Mouse (Mus musculus) midbrain, embryonic 16.5 days (tissue): ENCODE data around the gene Galntl6. TPM values are rescaled to one million over a fixed set of nuclear protein-coding genes. Genes with fewer than 3 reads are reported as not detected.

ENCODE experiments used
- ATAC-seq: fragments of 200-750 bp; cut with Nextera tagmentation; 2 replicates; pipeline ENCODE4 v1.8.0; 2017; ENCODE audit warnings: moderate TSS enrichment
- H3K27ac ChIP-seq: fragments of 300-500 bp; sonication (generic); 2 replicates; pipeline ENCODE4 v1.5.1; 2014; ENCODE audit warnings: mild to moderate bottlenecking, low read length, mixed read lengths
- H3K27me3 ChIP-seq: fragments of 300-500 bp; sonication (generic); 2 replicates; pipeline ENCODE4 v1.6.1; 2014; ENCODE audit warnings: low read depth, low read length, mixed read lengths; ENCODE audit not compliant: control insufficient read depth, insufficient read depth
- H3K36me3 ChIP-seq: fragments of 300-500 bp; sonication (generic); 2 replicates; pipeline ENCODE4 v1.6.1; 2014; ENCODE audit warnings: mild to moderate bottlenecking, low read length, moderate library complexity, mixed read lengths; ENCODE audit not compliant: control insufficient read depth, insufficient read depth
- H3K4me1 ChIP-seq: fragments of 300-500 bp; sonication (generic); 2 replicates; pipeline ENCODE4 v1.6.1; 2014; ENCODE audit warnings: mild to moderate bottlenecking, low read length, mixed read lengths; ENCODE audit not compliant: control insufficient read depth, insufficient read depth
- H3K4me2 ChIP-seq: fragments of 300-500 bp; sonication (generic); 2 replicates; pipeline ENCODE4 v1.6.1; 2014; ENCODE audit warnings: mild to moderate bottlenecking, low read length, mixed read lengths
- H3K4me3 ChIP-seq: fragments of 300-500 bp; sonication (generic); 2 replicates; pipeline ENCODE4 v1.5.1; 2014; ENCODE audit warnings: low read depth, mild to moderate bottlenecking, low read length, moderate library complexity, mixed read lengths
- H3K9ac ChIP-seq: fragments of 300-500 bp; sonication (generic); 2 replicates; pipeline ENCODE4 v1.6.1; 2014; ENCODE audit warnings: low read depth, low read length, mixed read lengths
- H3K9me3 ChIP-seq: fragments of 300-500 bp; sonication (generic); replicated peaks from 2 replicates; pipeline ENCODE4 v1.6.1; 2014; ENCODE audit warnings: mild to moderate bottlenecking, low read length, mixed read lengths; ENCODE audit not compliant: control insufficient read depth, poor library complexity, severe bottlenecking
- WGBS: fragments of 180-500 bp; shearing (Covaris S2); extraction: QIAGEN DNeasy Blood & Tissue Kit; methylation state at CpG from one replicate; pipeline ENCODE4 v1.1.7; 2014; 5-methylcytosine and 5-hydroxymethylcytosine counted together
- polyA plus RNA-seq: library from polyadenylated mRNA; unstranded; fragments of >200 nt; fragmentation: Nextera tagmentation; extraction: Ambion mirVana; gene quantifications from 2 replicates; pipeline ENCODE4 v1.2.1, GENCODE M21; 2015

Gene Galntl6
- polyA plus RNA-seq, 1 experiment from 2014 or later, result 18.4 TPM

GRCm38 (mm10) chr8:58895960-58896359, 16.5 kb downstream of the Galntl6 start:
- Histone ChIP-seq H3K27me3 (no peaks in the 10 kb centered on the region), H3K36me3 (no peaks in the 10 kb centered on the region), H3K4me1 (no peaks in the 10 kb centered on the region), H3K9me3 (no peaks in the 10 kb centered on the region), H3K9ac (no peak overlapping the region), H3K27ac (no peak overlapping the region), H3K4me3 (no peak overlapping the region), H3K4me2 (no peak overlapping the region)
- 37% methylated on average over 6 of the region's 6 CpGs for WGBS
- peak; percentile 54; the same call in 1 of the 2 replicates for ATAC-seq

- Histone ChIP-seq H3K4me2 (no peak overlapping the region), H3K27ac (no peak overlapping the region), H3K36me3 (no peaks in the 10 kb centered on the region), H3K4me1 (no peaks in the 10 kb centered on the region), H3K4me3 (no peak overlapping the region), H3K9me3 (no peaks in the 10 kb centered on the region), H3K27me3 (no peaks in the 10 kb centered on the region), H3K9ac (no peak overlapping the region)
- ATAC-seq, result no peak
- 91% methylated on average over 3 of the region's 3 CpGs for WGBS
Measured at GRCm38 (mm10) chr8:58890591-58890990, 21.8 kb downstream of the Galntl6 start.

- no peak for ATAC-seq
- 21% methylated on average over 1 of the region's 1 CpGs for WGBS
- Histone ChIP-seq H3K9ac (no peak overlapping the region), H3K4me2 (no peak overlapping the region), H3K27ac (no peak overlapping the region), H3K27me3 (no peaks in the 10 kb centered on the region), H3K9me3 (no peaks in the 10 kb centered on the region), H3K4me1 (no peaks in the 10 kb centered on the region), H3K36me3 (no peaks in the 10 kb centered on the region), H3K4me3 (no peak overlapping the region)
Measured at GRCm38 (mm10) chr8:58886405-58886804, 26.0 kb downstream of the Galntl6 start.

- Histone ChIP-seq H3K4me1 (no peaks in the 10 kb centered on the region), H3K27ac (no peak overlapping the region), H3K36me3 (no peaks in the 10 kb centered on the region), H3K9me3 (no peaks in the 10 kb centered on the region), H3K4me2 (no peak overlapping the region), H3K27me3 (no peaks in the 10 kb centered on the region), H3K9ac (no peak overlapping the region), H3K4me3 (no peak overlapping the region)
- ATAC-seq, result no peak
Measured at GRCm38 (mm10) chr8:58824347-58824746, 88.1 kb downstream of the Galntl6 start.

GRCm38 (mm10) chr8:58805190-58805589, 107.2 kb downstream of the Galntl6 start:
- Histone ChIP-seq H3K27ac (no peak overlapping the region), H3K4me1 (no peaks in the 10 kb centered on the region), H3K9me3 (no peaks in the 10 kb centered on the region), H3K27me3 (no peaks in the 10 kb centered on the region), H3K36me3 (no peaks in the 10 kb centered on the region), H3K9ac (no peak overlapping the region), H3K4me3 (no peak overlapping the region), H3K4me2 (no peak overlapping the region)
- 0 out of 2 replicates have a peak, but pooled peaks have one; percentile 42 for ATAC-seq

GRCm38 (mm10) chr8:58801847-58802246, 110.6 kb downstream of the Galntl6 start:
- H3K9ac ChIP-seq, result no peak overlapping the region
- WGBS, result 84% methylated on average over 1 of the region's 1 CpGs
- no peaks in the 10 kb centered on the region for H3K27me3 ChIP-seq
- H3K36me3 ChIP-seq, result no peaks in the 10 kb centered on the region
- H3K27ac ChIP-seq, result no peak overlapping the region
- H3K9me3 ChIP-seq, result no peaks in the 10 kb centered on the region
- no peak for ATAC-seq
- no peak overlapping the region for H3K4me2 ChIP-seq
- H3K4me1 ChIP-seq, result no peaks in the 10 kb centered on the region
- no peak overlapping the region for H3K4me3 ChIP-seq

GRCm38 (mm10) chr8:58753769-58754168, 158.7 kb downstream of the Galntl6 start:
- no peaks in the 10 kb centered on the region for H3K27me3 ChIP-seq
- H3K4me3 ChIP-seq, result no peak overlapping the region
- H3K27ac ChIP-seq, result no peak overlapping the region
- no peak overlapping the region for H3K4me2 ChIP-seq
- no peaks in the 10 kb centered on the region for H3K36me3 ChIP-seq
- 0 out of 2 replicates have a peak, but pooled peaks cover 2% of the 10 kb centered on the region for H3K9me3 ChIP-seq
- WGBS, result 74% methylated on average over 2 of the region's 2 CpGs
- no peak for ATAC-seq
- no peak overlapping the region for H3K9ac ChIP-seq
- no peaks in the 10 kb centered on the region for H3K4me1 ChIP-seq

- Histone ChIP-seq H3K27ac (no peak overlapping the region), H3K9ac (no peak overlapping the region), H3K27me3 (no peaks in the 10 kb centered on the region), H3K9me3 (no peaks in the 10 kb centered on the region), H3K4me2 (no peak overlapping the region), H3K4me3 (no peak overlapping the region), H3K36me3 (no peaks in the 10 kb centered on the region), H3K4me1 (no peaks in the 10 kb centered on the region)
- WGBS, result 99% methylated on average over 3 of the region's 3 CpGs
- no peak for ATAC-seq
Measured at GRCm38 (mm10) chr8:58737963-58738362, 174.5 kb downstream of the Galntl6 start.

- ATAC-seq, result no peak
- Histone ChIP-seq H3K9me3 (no peaks in the 10 kb centered on the region), H3K36me3 (no peaks in the 10 kb centered on the region), H3K27me3 (no peaks in the 10 kb centered on the region), H3K4me3 (no peak overlapping the region), H3K4me1 (no peaks in the 10 kb centered on the region), H3K9ac (no peak overlapping the region), H3K27ac (no peak overlapping the region), H3K4me2 (no peak overlapping the region)
- 86% methylated on average over 3 of the region's 3 CpGs for WGBS
Measured at GRCm38 (mm10) chr8:58691761-58692160, 220.7 kb downstream of the Galntl6 start.
